Mouse (Mus musculus): Measurements from ENCODE around the gene Mrgprd. TPM values are rescaled to one million over a fixed set of nuclear protein-coding genes. Genes with fewer than 3 reads are reported as not detected.

Mrgprd gene
- total and polyA plus RNA-seq, 2 experiments, result not detected

DNA sequence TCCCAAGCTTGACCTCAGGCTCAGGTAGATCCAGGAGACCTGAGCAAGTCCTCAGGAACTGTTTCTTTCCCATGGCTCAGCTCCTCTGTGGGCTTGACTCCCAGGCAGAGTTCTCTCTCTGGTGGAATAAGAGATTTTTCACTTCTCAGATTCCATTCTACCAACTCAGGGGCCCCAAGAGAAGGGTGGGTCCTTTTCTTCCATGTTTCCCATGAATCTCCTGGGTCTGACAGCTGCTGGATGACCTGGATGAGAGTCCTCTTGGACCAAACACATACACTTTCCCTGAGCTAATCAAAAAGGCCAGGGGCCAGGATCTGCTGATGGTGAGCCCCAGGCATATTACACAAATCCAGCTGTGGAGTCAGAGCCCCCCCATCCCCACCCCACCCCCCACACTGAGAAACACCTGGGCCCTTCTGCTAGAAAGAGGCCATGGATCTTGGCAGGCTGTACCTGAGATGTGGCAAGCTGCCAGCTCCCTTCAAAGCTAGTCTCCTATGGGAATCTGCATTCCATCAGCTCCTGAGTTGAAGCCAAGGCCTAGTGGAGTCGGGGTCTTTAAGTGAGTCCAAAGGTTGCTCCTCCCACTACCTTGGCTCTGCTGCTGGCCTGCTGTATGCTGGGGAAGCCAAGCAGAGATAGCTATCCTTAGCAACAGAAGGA lies 17.9 kb downstream of the Mrgprd start:
- H3K36me3 ChIP-seq (ENCODE audit: control insufficient read depth, insufficient read depth, low read length), result no peaks in the 10 kb centered on the region
- H3K27ac ChIP-seq (replicated peaks; ENCODE audit: insufficient read depth, low read depth, low read length), result no peak overlapping the region
- no peak for TF ChIP-seq CTCF (IDR thresholded peaks at IDR 0.05; ENCODE audit: low read depth, low read length)
- TF ChIP-seq POLR2A (IDR thresholded peaks at IDR 0.05; ENCODE audit: extremely low read depth, insufficient read depth, low read length), result no peak
- 59% methylated on average over 1 of the region's 1 CpGs for WGBS
- H3K27me3 ChIP-seq (ENCODE audit: control insufficient read depth, insufficient read depth, low read length), result no peaks in the 10 kb centered on the region
- no peaks in the 10 kb centered on the region for H3K4me1 ChIP-seq (ENCODE audit: control insufficient read depth, insufficient read depth, low read length)
- H3K79me2 ChIP-seq (ENCODE audit: control insufficient read depth, insufficient read depth, low read length), result no peaks in the 10 kb centered on the region
- no peak for DNase-seq (ENCODE audit: extremely low read depth, low read depth, low spot score)
- H3K4me3 ChIP-seq (ENCODE audit: insufficient read depth, low read depth, low read length), result no peak overlapping the region
- H3K9ac ChIP-seq (ENCODE audit: low read depth, low read length), result no peak overlapping the region

DNA sequence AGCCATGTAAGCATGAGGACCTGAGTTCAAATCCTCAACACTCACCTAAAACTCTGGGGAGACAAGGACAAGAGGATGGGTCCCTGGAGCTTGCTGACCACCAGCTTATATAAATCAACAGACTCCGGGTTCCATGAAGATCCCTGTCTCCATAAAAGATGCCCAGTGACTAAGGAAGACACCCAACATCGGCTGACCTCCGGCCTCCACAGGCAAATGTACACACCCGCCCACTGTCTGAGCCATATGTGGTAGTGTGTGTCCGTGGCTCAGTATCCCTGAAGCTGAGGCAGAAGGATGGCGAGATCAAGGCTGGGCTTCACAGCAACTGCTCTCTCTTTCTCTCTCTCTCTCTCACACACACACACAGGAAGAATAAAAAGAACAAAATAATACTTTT lies 19.3 kb downstream of the Mrgprd start:
- Histone ChIP-seq H3K27me3 (ENCODE audit: control insufficient read depth, insufficient read depth, low read length) (no peaks in the 10 kb centered on the region), H3K36me3 (ENCODE audit: control insufficient read depth, insufficient read depth, low read length) (no peaks in the 10 kb centered on the region), H3K79me2 (ENCODE audit: control insufficient read depth, insufficient read depth, low read length) (no peaks in the 10 kb centered on the region), H3K9ac (ENCODE audit: low read depth, low read length) (no peak overlapping the region), H3K27ac (replicated peaks; ENCODE audit: insufficient read depth, low read depth, low read length) (no peak overlapping the region), H3K4me1 (ENCODE audit: control insufficient read depth, insufficient read depth, low read length) (no peaks in the 10 kb centered on the region), H3K4me3 (ENCODE audit: insufficient read depth, low read depth, low read length) (no peak overlapping the region)
- DNase-seq (ENCODE audit: extremely low read depth, low read depth, low spot score), result no peak
- WGBS, result 81% methylated on average over 6 of the region's 6 CpGs
- TF ChIP-seq POLR2A (IDR thresholded peaks at IDR 0.05; ENCODE audit: extremely low read depth, insufficient read depth, low read length) (no peak), CTCF (IDR thresholded peaks at IDR 0.05; ENCODE audit: low read depth, low read length) (no peak)

DNA sequence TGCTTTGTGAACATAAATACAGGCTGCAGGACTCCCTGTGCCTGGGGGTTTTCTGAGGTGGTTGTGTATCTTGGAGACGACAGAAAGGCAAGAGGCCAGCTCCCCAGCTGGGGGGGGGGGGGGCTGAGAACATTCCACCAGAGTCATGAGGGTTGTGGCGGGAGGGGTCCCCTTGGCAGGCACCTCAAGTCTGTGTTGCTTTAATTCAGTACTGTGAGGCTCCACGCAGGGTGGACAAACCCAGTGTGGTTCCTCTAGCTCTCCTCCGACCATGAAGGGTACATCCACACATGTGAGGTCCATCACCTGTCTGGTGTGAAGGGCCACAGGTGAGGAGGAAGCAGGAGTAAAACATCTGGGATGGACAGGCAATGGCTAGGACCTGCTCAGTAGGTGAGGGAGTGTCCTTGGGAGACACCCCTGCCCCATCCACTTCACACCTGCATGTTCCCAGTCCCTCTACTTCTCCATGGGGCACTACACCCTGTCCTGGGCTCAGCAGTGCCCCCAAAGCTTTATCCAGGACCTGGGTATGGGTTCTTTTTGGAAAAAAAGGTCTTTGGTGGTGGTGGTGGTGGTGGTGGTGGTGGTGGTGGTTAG lies 19.9 kb downstream of the Mrgprd start:
- Histone ChIP-seq H3K9ac (ENCODE audit: low read depth, low read length) (no peak overlapping the region), H3K27ac (replicated peaks; ENCODE audit: insufficient read depth, low read depth, low read length) (no peak overlapping the region), H3K79me2 (ENCODE audit: control insufficient read depth, insufficient read depth, low read length) (no peaks in the 10 kb centered on the region), H3K4me3 (ENCODE audit: insufficient read depth, low read depth, low read length) (no peak overlapping the region), H3K4me1 (ENCODE audit: control insufficient read depth, insufficient read depth, low read length) (no peaks in the 10 kb centered on the region), H3K36me3 (ENCODE audit: control insufficient read depth, insufficient read depth, low read length) (no peaks in the 10 kb centered on the region), H3K27me3 (ENCODE audit: control insufficient read depth, insufficient read depth, low read length) (no peaks in the 10 kb centered on the region)
- 81% methylated on average over 4 of the region's 4 CpGs for WGBS
- TF ChIP-seq CTCF (IDR thresholded peaks at IDR 0.05; ENCODE audit: low read depth, low read length) (no peak), POLR2A (IDR thresholded peaks at IDR 0.05; ENCODE audit: extremely low read depth, insufficient read depth, low read length) (no peak)
- DNase-seq (ENCODE audit: extremely low read depth, low read depth, low spot score), result no peak

- Histone ChIP-seq H3K9ac (ENCODE audit: low read depth, low read length) (no peak overlapping the region), H3K27me3 (ENCODE audit: control insufficient read depth, insufficient read depth, low read length) (no peaks in the 10 kb centered on the region), H3K4me1 (ENCODE audit: control insufficient read depth, insufficient read depth, low read length) (no peaks in the 10 kb centered on the region), H3K27ac (replicated peaks; ENCODE audit: insufficient read depth, low read depth, low read length) (no peak overlapping the region), H3K36me3 (ENCODE audit: control insufficient read depth, insufficient read depth, low read length) (no peaks in the 10 kb centered on the region), H3K4me3 (ENCODE audit: insufficient read depth, low read depth, low read length) (no peak overlapping the region), H3K79me2 (ENCODE audit: control insufficient read depth, insufficient read depth, low read length) (no peaks in the 10 kb centered on the region)
- no peak for TF ChIP-seq POLR2A (IDR thresholded peaks at IDR 0.05; ENCODE audit: extremely low read depth, insufficient read depth, low read length)
- TF ChIP-seq CTCF (IDR thresholded peaks at IDR 0.05; ENCODE audit: low read depth, low read length), result no peak
- no peak for DNase-seq (ENCODE audit: extremely low read depth, low read depth, low spot score)
Measured at GRCm38 (mm10) chr7:145335199-145335598, 20.6 kb downstream of the Mrgprd start.

DNA sequence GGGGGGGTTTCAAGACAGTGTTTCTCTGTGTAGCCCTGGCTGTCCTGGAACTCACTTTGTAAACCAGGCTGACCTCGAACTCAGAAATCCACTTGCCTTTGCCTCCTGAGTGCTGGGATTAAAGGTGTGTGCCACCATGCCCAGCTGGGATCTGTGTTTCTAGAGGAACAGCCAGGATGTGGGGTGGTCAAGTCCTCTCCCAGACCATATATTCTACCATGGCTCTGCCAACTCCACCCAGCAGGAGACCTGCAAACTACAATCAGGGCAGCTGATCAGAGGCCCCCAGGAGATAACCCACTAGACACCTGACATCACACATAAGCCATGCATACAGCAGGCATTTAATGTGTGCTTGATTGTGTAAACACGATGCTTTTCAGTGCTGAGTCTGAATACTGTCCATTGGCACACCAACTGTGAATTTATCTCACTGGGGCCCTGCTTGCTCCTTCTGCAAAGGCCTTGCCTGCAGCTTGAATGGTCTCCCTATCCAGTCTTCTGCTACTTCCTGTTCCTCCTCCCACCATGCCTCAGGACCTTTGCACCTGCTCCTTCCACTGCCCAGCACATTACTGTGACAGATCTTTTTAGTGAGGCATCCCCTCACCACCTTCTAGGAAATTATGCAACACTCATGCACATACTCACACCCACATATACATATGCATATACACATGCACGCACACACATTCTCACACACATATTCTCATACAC lies 21.1 kb downstream of the Mrgprd start:
- Histone ChIP-seq H3K4me3 (ENCODE audit: insufficient read depth, low read depth, low read length) (no peak overlapping the region), H3K9ac (ENCODE audit: low read depth, low read length) (no peak overlapping the region), H3K4me1 (ENCODE audit: control insufficient read depth, insufficient read depth, low read length) (no peaks in the 10 kb centered on the region), H3K36me3 (ENCODE audit: control insufficient read depth, insufficient read depth, low read length) (no peaks in the 10 kb centered on the region), H3K27me3 (ENCODE audit: control insufficient read depth, insufficient read depth, low read length) (no peaks in the 10 kb centered on the region), H3K27ac (replicated peaks; ENCODE audit: insufficient read depth, low read depth, low read length) (no peak overlapping the region), H3K79me2 (ENCODE audit: control insufficient read depth, insufficient read depth, low read length) (no peaks in the 10 kb centered on the region)
- DNase-seq (ENCODE audit: extremely low read depth, low read depth, low spot score), result no peak
- TF ChIP-seq POLR2A (IDR thresholded peaks at IDR 0.05; ENCODE audit: extremely low read depth, insufficient read depth, low read length), result no peak
- no peak for TF ChIP-seq CTCF (IDR thresholded peaks at IDR 0.05; ENCODE audit: low read depth, low read length)
- WGBS, result 90% methylated on average over 3 of the region's 3 CpGs

DNA sequence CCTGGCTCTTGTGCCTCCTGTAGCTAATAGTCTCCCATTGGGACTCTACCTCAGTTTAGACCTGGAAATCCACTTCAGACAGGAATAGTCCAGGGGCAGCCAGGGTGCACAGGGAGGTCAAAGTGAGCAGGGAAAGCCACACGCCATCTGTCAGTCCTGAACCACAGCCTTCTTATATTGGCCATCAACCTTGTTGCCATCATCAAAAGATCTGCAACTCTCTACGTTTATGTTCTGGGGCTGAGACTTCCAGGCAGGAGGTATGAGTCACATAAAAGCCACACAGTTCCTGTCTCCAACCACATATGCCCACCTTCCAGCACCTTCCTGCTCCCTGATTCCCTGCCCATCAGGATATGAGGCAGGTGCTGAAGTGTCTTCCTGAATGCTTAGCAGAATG lies 23.3 kb downstream of the Mrgprd start:
- WGBS, result 79% methylated on average over 2 of the region's 2 CpGs

More for the DNA sequence above, 23.3 kb downstream of the Mrgprd start:
- no peaks in the 10 kb centered on the region for H3K36me3 ChIP-seq (ENCODE audit: control insufficient read depth, insufficient read depth, low read length)
- no peaks in the 10 kb centered on the region for H3K4me1 ChIP-seq (ENCODE audit: control insufficient read depth, insufficient read depth, low read length)
- no peaks in the 10 kb centered on the region for H3K27me3 ChIP-seq (ENCODE audit: control insufficient read depth, insufficient read depth, low read length)
- H3K9ac ChIP-seq (ENCODE audit: low read depth, low read length), result no peak overlapping the region
- DNase-seq (ENCODE audit: extremely low read depth, low read depth, low spot score), result no peak
- no peaks in the 10 kb centered on the region for H3K79me2 ChIP-seq (ENCODE audit: control insufficient read depth, insufficient read depth, low read length)
- H3K4me3 ChIP-seq (ENCODE audit: insufficient read depth, low read depth, low read length), result no peak overlapping the region
- no peak overlapping the region for H3K27ac ChIP-seq (replicated peaks; ENCODE audit: insufficient read depth, low read depth, low read length)
- TF ChIP-seq POLR2A (IDR thresholded peaks at IDR 0.05; ENCODE audit: extremely low read depth, insufficient read depth, low read length) (no peak), CTCF (IDR thresholded peaks at IDR 0.05; ENCODE audit: low read depth, low read length) (no peak)

All from liver, adult 2 months (tissue).